Mouse (Mus musculus): Measurements from ENCODE around the gene Slc2a10.

DNA sequence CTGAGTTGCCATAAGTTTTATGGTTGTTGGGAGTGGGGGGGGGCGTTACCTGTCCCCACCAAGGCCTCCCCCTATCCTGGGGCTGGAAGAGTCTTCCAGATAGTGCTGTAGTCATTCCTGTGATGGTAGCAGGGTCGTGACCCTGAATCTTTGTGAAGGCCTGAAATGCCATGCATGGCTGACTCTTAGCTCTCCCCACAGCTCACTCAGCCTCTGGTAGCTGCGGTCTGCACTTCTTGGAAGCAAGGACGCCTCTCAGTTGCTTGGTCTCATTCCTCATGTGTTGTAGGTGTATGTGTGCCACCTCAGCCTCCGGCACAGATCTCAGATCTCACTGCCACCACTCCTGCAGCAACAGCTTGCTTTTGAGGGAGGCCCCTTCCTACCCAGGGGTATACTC lies 27.7 kb upstream of the Slc2a10 start:
- no peak for TF ChIP-seq CTCF (IDR thresholded peaks at IDR 0.05)
- no peak for TF ChIP-seq EP300 (IDR thresholded peaks at IDR 0.05)

Data from lung, postnatal 0 days (tissue).